Mouse (Mus musculus): Measurements from ENCODE around the gene BC004004. TPM values are rescaled to one million over a fixed set of nuclear protein-coding genes. Genes with fewer than 3 reads are reported as not detected.

Gene BC004004
- polyA plus RNA-seq (2015; fragmentation: Nextera tagmentation; extraction: Ambion mirVana) = 112 and 114 TPM in 2 replicates

- under 1% methylated on average over 60 of the region's 63 CpGs for WGBS
- Histone ChIP-seq H3K27ac (peak within 1 kb of the TSS; percentile 89), H3K4me3 (peak within 1 kb of the TSS; percentile 80), H3K9me3 (no peaks in the 10 kb centered on the region), H3K36me3 (replicated peaks) (no peaks in the 10 kb centered on the region), H3K9ac (peak within 1 kb of the TSS; percentile 92), H3K27me3 (replicated peaks) (no peaks in the 10 kb centered on the region), H3K4me2 (peak within 1 kb of the TSS; percentile 52), H3K4me1 (peaks cover 27% of the 10 kb centered on the region)
- peak; percentile 92 for ATAC-seq (replicated peaks)
These were observed at the start of gene BC004004 for GRCm38 (mm10) chr17:29268682-29269348. BC004004 (plus strand) TSS chr17:29268788.

DNA sequence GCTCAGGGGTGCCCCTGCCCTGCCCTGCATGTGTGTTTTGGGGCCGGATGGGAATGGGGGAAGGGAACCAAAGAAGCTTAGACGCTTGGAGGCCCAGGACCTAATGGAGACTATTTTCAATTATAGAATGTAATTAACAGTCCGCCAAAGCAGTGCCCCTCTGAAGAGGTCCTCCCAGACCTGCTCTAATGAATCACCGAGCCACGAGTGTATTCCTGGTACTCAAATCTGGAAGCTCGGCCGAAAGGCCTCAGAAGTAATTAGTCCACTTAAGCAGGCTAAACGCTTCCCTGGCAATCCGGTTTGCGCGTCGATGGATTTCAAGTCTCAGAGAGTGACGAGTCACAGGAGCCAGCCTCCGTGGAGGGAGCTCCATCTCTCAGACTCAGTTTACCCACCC lies 48.0 kb upstream of the BC004004 start:
- 51% methylated on average over 14 of the region's 14 CpGs for WGBS
- Histone ChIP-seq H3K9me3 (no peaks in the 10 kb centered on the region), H3K4me2 (no peak overlapping the region), H3K9ac (no peak overlapping the region), H3K4me1 (peaks cover 8% of the 10 kb centered on the region), H3K27me3 (replicated peaks) (no peaks in the 10 kb centered on the region), H3K4me3 (no peak overlapping the region), H3K27ac (no peak overlapping the region), H3K36me3 (replicated peaks) (no peaks in the 10 kb centered on the region)
- ATAC-seq (replicated peaks) = no peak

DNA sequence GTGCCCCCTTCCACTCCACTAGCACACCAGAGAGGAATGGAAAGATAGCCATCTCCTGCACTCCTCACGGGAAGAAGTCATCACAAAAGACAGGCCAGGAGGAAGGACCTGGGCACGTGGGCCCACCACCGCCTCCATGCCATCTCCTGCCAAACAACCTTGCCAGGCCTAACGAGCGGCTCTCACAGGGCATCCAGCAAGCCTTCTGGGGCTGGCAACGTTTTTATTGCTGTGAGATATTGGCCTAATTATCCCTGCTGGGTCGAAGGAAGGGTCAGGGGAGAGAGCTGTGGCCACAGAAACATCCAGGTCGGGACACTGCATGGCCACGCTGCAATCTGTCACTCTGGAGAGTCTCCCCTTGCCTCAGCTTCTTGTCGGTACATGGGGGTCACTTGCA lies 37.5 kb upstream of the BC004004 start:
- Histone ChIP-seq H3K27ac (no peak overlapping the region), H3K4me2 (no peak overlapping the region), H3K4me1 (peaks cover 3% of the 10 kb centered on the region; the same call in 1 of the 2 replicates), H3K27me3 (replicated peaks) (peaks cover 2% of the 10 kb centered on the region; the same call in 1 of the 2 replicates), H3K4me3 (no peak overlapping the region), H3K9me3 (no peaks in the 10 kb centered on the region), H3K36me3 (replicated peaks) (no peaks in the 10 kb centered on the region), H3K9ac (no peak overlapping the region)
- no peak for ATAC-seq (replicated peaks)
- 84% methylated on average over 10 of the region's 10 CpGs for WGBS

GRCm38 (mm10) chr17:29236111-29236510 lies 32.5 kb upstream of the BC004004 start:
- Histone ChIP-seq H3K4me2 (peak overlapping the region; percentile 99), H3K27ac (no peak overlapping the region), H3K9me3 (no peaks in the 10 kb centered on the region), H3K27me3 (replicated peaks) (peaks cover 10% of the 10 kb centered on the region; the same call in 1 of the 2 replicates), H3K4me1 (peaks cover 32% of the 10 kb centered on the region), H3K36me3 (replicated peaks) (no peaks in the 10 kb centered on the region), H3K9ac (no peak overlapping the region), H3K4me3 (peak overlapping the region; percentile 73; the same call in 1 of the 2 replicates)
- no peak for ATAC-seq (replicated peaks)
- WGBS = 71% methylated on average over 7 of the region's 7 CpGs

DNA sequence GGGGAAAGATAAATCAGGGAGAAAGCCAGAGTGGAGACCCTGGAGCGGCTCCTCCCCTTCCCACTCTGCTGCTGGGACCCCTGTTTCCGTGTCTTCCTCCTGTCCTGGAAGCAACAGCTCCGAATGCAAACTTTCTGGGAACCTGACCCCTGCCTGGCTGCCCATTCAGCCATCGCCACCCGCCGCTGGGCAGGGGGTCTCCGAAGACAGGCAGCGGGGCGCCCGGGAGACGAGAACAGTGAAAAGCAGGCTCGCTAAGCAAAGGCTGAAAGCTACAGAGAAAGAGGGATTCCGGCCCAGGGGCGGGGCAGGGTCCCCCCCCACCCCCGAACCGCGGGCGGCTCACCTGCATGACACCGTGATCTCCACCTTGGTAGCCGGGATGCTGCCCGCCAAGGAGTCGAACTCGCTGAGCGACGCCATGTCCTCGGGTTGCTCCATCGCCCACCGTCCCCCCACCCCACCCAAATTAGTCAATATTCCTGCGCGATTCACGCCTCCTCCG lies 31.3 kb upstream of the BC004004 start:
- no peak for ATAC-seq (replicated peaks)
- peaks cover 32% of the 10 kb centered on the region for H3K4me1 ChIP-seq
- H3K4me3 ChIP-seq = peak overlapping the region; percentile 73
- no peaks in the 10 kb centered on the region for H3K36me3 ChIP-seq (replicated peaks)
- 0 out of 2 replicates have a peak overlapping the region, but pooled peaks have one; percentile 49 for H3K27ac ChIP-seq
- peaks cover 10% of the 10 kb centered on the region; the same call in 1 of the 2 replicates for H3K27me3 ChIP-seq (replicated peaks)
- whole genome bisulfite sequencing = 1% methylated on average over 32 of the region's 32 CpGs
- peak overlapping the region; percentile 99 for H3K4me2 ChIP-seq
- no peaks in the 10 kb centered on the region for H3K9me3 ChIP-seq
- peak overlapping the region; percentile 62 for H3K9ac ChIP-seq

- Histone ChIP-seq H3K36me3 (replicated peaks) (no peaks in the 10 kb centered on the region), H3K4me1 (peaks cover 33% of the 10 kb centered on the region), H3K27me3 (replicated peaks) (peaks cover 10% of the 10 kb centered on the region; the same call in 1 of the 2 replicates), H3K4me2 (peak within 1 kb of the TSS; percentile 99), H3K9ac (peak within 1 kb of the TSS; percentile 62), H3K4me3 (peak within 1 kb of the TSS; percentile 73), H3K27ac (peak within 1 kb of the TSS; percentile 49; the same call in 1 of the 2 replicates), H3K9me3 (no peaks in the 10 kb centered on the region)
- WGBS = under 1% methylated on average over 62 of the region's 73 CpGs
- ATAC-seq (replicated peaks) = peak; percentile 72
These were observed 30.7 kb upstream of the BC004004 start, which contains the start of gene Cpne5 for GRCm38 (mm10) chr17:29237772-29238420. Cpne5 (minus strand) TSS chr17:29238167.

DNA sequence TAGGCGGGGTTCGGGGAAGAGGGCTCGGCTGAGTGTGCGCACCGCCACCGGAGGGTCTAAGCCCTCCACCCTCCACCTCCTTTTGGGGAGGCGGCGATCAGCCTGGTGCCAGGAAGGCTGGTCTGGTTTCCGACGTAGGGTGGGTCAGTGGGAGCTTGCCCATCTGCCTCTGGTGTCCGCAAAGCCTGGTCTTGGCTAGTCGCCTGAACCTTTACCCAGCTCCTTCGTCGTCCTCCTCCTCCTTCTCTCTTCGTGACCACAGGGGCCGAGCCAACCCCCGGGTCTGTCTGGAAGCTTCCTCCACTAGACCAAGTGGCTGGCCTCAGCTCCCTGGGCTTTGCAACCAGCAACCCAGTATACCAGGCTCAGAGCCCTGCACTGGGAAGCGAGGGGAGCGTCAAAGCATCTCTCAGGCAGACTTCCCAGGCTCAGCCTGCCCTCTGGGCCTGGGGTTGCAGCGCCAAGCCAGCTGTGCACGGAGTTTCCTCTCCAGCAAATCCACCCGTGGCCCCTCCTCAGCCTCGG lies 30.1 kb upstream of the BC004004 start:
- H3K27ac ChIP-seq = peak overlapping the region; percentile 49; the same call in 1 of the 2 replicates
- H3K4me2 ChIP-seq = peak overlapping the region; percentile 99
- WGBS = 2% methylated on average over 23 of the region's 23 CpGs
- H3K4me1 ChIP-seq = peaks cover 39% of the 10 kb centered on the region
- peak overlapping the region; percentile 62 for H3K9ac ChIP-seq
- H3K4me3 ChIP-seq = peak overlapping the region; percentile 73
- peak; percentile 21; the same call in 1 of the 2 replicates for ATAC-seq (replicated peaks)
- peaks cover 10% of the 10 kb centered on the region; the same call in 1 of the 2 replicates for H3K27me3 ChIP-seq (replicated peaks)
- H3K9me3 ChIP-seq = no peaks in the 10 kb centered on the region
- H3K36me3 ChIP-seq (replicated peaks) = no peaks in the 10 kb centered on the region

- no peaks in the 10 kb centered on the region for H3K9me3 ChIP-seq
- H3K9ac ChIP-seq = no peak overlapping the region
- peak overlapping the region; percentile 47 for H3K27ac ChIP-seq
- no peaks in the 10 kb centered on the region; the same call in 1 of the 2 replicates for H3K36me3 ChIP-seq (replicated peaks)
- 0 out of 2 replicates have a peak, but pooled peaks cover 3% of the 10 kb centered on the region for H3K27me3 ChIP-seq (replicated peaks)
- 13% methylated on average over 12 of the region's 12 CpGs for WGBS
- 0 out of 2 replicates have a peak, but pooled peaks have one; percentile 13 for ATAC-seq (replicated peaks)
- H3K4me1 ChIP-seq = peaks cover 36% of the 10 kb centered on the region
- no peak overlapping the region for H3K4me3 ChIP-seq
- no peak overlapping the region for H3K4me2 ChIP-seq
These were observed 23.7 kb upstream of the BC004004 start for GRCm38 (mm10) chr17:29244912-29245311.

- Histone ChIP-seq H3K4me2 (no peak overlapping the region), H3K27ac (peak overlapping the region; percentile 47), H3K4me1 (peaks cover 36% of the 10 kb centered on the region), H3K27me3 (replicated peaks) (no peaks in the 10 kb centered on the region), H3K9ac (no peak overlapping the region), H3K4me3 (no peak overlapping the region), H3K36me3 (replicated peaks) (peaks cover 5% of the 10 kb centered on the region; the same call in 1 of the 2 replicates), H3K9me3 (no peaks in the 10 kb centered on the region)
- 35% methylated on average over 7 of the region's 7 CpGs for WGBS
- ATAC-seq (replicated peaks) = peak; percentile 48; the same call in 1 of the 2 replicates
These were observed 22.9 kb upstream of the BC004004 start for GRCm38 (mm10) chr17:29245725-29246124.

DNA sequence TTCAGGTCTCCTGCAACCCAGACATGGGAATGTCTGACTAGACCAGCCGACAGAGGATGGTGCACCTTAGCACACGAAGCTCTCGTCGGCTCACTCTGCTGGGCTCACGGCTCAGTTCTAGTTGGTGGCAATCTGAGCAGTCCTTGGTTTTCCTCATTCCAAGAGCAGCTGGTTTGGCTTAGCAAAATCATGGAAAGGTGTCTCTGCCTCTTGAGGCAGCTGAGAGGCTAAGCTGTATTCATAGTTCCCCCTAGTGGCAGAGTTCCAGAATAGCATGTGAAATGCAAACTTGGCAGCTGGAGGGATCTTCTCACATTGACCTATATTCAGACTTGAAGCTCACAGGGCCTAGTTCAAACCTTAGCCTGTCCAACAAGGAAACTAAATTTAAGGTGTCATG lies 22.0 kb upstream of the BC004004 start:
- 0 out of 2 replicates have a peak overlapping the region, but pooled peaks have one; percentile 9 for H3K27ac ChIP-seq

GRCm38 (mm10) chr17:29247881-29248280 lies 20.7 kb upstream of the BC004004 start:
- 81% methylated on average over 13 of the region's 13 CpGs for WGBS
- Histone ChIP-seq H3K9ac (no peak overlapping the region), H3K27ac (no peak overlapping the region), H3K4me1 (peaks cover 48% of the 10 kb centered on the region), H3K4me2 (no peak overlapping the region), H3K9me3 (no peaks in the 10 kb centered on the region), H3K27me3 (replicated peaks) (no peaks in the 10 kb centered on the region), H3K36me3 (replicated peaks) (peaks cover 9% of the 10 kb centered on the region; the same call in 1 of the 2 replicates), H3K4me3 (no peak overlapping the region)
- no peak for ATAC-seq (replicated peaks)

More for the DNA sequence above, 22.0 kb upstream of the BC004004 start:
- H3K4me1 ChIP-seq = peaks cover 42% of the 10 kb centered on the region
- H3K4me2 ChIP-seq = no peak overlapping the region
- 19% methylated on average over 5 of the region's 5 CpGs for WGBS
- no peak overlapping the region for H3K4me3 ChIP-seq
- peaks cover 8% of the 10 kb centered on the region; the same call in 1 of the 2 replicates for H3K36me3 ChIP-seq (replicated peaks)
- no peaks in the 10 kb centered on the region for H3K9me3 ChIP-seq
- H3K27me3 ChIP-seq (replicated peaks) = no peaks in the 10 kb centered on the region
- H3K9ac ChIP-seq = no peak overlapping the region
- ATAC-seq (replicated peaks) = peak; percentile 31; the same call in 1 of the 2 replicates

GRCm38 (mm10) chr17:29249512-29249911 lies 19.1 kb upstream of the BC004004 start:
- Histone ChIP-seq H3K27ac (no peak overlapping the region), H3K9ac (no peak overlapping the region), H3K9me3 (no peaks in the 10 kb centered on the region), H3K4me1 (peaks cover 35% of the 10 kb centered on the region), H3K4me2 (no peak overlapping the region), H3K27me3 (replicated peaks) (no peaks in the 10 kb centered on the region), H3K36me3 (replicated peaks) (peaks cover 9% of the 10 kb centered on the region; the same call in 1 of the 2 replicates), H3K4me3 (no peak overlapping the region)
- WGBS = 62% methylated on average over 9 of the region's 9 CpGs
- ATAC-seq (replicated peaks) = no peak

Measured in midbrain, embryonic 15.5 days (tissue).